Mouse (Mus musculus) left cerebral cortex, postnatal 25 days (tissue): ENCODE measurements around the gene Atp6v0e. TPM values are rescaled to one million over a fixed set of nuclear protein-coding genes. Genes with fewer than 3 reads are reported as not detected.
A peak's percentile ranks its signal among the peaks of the same experiment; 100 is the strongest.

Experiments
- DNase-seq, 2 experiments: peaks; one replicate each; pipeline ENCODE4 v3.0.0; 2022; ENCODE audit warnings: low spot score in 2 of 2, mixed read lengths in 1 of 2
- intact Hi-C: fragments of 180-260 bp; cut with DNase I; formaldehyde crosslinking; loops from one replicate; pipeline ENCODE4 v1.15.1; 2025
- total RNA-seq, 2 experiments: library from RNA; stranded (reverse); gene quantifications; 2 replicates each; pipeline ENCODE4 v1.2.3; 2021

Atp6v0e gene
- total RNA-seq: 10 to 100 TPM; 40.7 to 41.7 TPM

GRCm38 (mm10) chr17:26662978-26663683, at the start of gene Atp6v0e:
Gene Atp6v0e (plus strand): TSS chr17:26663231.
- peak; percentile 93 to 98 for DNase-seq
- intact Hi-C loops: loop anchor here (5.0 kb wide), 1 partner anchor 54 kb away; the partner anchor contains the start of gene Crebrf

DNA sequence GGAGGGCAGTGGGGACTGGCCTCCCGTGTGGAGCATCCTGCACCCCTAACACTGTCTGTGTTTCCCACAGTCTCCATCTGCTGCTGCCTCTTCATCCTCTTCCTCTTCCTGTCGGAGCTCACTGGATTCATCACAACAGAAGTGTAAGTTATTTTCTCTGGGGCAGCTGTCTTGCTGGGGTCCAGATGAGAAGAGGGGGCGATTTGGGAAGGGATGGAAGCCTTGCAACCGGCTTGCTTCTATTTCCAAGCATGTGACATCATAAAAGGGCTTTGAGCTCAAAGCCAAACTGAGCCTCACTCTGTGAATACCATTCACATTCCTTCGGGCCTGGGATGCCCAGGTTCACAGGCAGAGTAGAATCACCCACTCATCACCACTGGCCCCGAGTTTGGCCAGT, 48.7 kb upstream of the Atp6v0e start:
- intact Hi-C loops: no loop called here
- peak in 1 of 2 experiments; percentile 68 for DNase-seq

GRCm38 (mm10) chr17:26614708-26615486, 48.1 kb upstream of the Atp6v0e start:
- DNase-seq: no peak
- intact Hi-C loops: no loop called here

DNA sequence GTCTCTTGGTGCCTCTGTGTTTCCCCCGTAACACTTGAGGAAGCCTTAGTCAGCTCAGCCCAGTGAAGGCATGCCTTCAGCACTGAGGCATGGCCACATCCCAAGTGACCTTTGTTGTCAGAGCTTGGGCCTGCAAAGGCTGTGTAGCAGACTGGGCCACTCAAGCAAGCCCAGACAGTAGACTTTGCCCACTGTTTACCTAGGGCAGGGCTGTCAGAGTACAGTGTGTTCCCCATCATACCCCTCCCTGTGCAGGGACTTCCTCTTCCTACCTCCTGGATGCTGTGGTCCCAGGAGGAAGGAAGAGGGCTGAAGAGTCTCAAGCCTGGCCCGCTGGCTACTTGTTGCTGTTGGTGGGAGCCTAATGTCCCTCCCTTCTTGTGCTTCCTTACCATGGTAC, 46.3 kb upstream of the Atp6v0e start:
- intact Hi-C loops: no loop called here

DNA sequence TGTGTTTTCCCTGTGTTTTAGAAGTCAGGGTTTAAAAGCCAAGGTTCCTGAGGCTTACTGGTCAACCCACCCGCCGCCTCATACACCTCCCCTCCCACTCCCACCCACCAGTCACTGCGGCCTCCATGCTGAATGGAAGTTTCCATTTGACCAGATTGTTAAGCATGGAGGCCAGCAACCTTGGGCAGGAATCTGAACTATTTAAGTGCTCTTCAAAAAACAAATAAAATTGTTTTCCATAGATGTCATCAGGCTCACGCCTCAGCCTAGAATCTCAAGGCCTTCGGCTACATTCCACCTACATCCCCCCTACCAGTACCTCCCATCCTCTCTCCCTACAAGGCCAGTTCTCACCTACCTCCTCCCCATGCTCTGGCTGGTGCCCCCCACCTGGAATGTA, 44.5 kb upstream of the Atp6v0e start:
- DNase-seq: no peak
- intact Hi-C loops: no loop called here

More for the DNA sequence above, 46.3 kb upstream of the Atp6v0e start:
- no peak for DNase-seq

DNA sequence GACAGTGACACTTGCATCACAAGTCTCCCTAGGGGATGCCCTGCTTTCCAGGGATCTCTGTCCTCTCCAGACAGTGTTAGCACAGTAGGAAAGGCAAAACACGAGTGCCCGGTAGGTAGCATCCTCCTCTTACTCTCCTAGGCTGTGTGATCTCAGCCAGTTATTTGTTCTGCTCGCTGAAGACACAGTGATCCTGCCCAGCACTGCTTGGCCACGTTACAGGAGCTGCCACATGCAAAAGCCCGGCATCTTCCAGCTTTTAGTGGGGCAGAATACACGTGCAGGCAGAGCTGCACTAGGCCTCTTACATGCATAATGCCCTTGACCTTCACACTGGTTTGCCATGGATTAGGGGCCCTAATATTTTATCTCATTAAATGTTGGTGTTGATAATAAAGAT, 43.5 kb upstream of the Atp6v0e start:
- intact Hi-C loops: no loop called here
- no peak for DNase-seq

- intact Hi-C loops: no loop called here
- no peak for DNase-seq
Observed at GRCm38 (mm10) chr17:26620292-26620691, 42.7 kb upstream of the Atp6v0e start.

DNA sequence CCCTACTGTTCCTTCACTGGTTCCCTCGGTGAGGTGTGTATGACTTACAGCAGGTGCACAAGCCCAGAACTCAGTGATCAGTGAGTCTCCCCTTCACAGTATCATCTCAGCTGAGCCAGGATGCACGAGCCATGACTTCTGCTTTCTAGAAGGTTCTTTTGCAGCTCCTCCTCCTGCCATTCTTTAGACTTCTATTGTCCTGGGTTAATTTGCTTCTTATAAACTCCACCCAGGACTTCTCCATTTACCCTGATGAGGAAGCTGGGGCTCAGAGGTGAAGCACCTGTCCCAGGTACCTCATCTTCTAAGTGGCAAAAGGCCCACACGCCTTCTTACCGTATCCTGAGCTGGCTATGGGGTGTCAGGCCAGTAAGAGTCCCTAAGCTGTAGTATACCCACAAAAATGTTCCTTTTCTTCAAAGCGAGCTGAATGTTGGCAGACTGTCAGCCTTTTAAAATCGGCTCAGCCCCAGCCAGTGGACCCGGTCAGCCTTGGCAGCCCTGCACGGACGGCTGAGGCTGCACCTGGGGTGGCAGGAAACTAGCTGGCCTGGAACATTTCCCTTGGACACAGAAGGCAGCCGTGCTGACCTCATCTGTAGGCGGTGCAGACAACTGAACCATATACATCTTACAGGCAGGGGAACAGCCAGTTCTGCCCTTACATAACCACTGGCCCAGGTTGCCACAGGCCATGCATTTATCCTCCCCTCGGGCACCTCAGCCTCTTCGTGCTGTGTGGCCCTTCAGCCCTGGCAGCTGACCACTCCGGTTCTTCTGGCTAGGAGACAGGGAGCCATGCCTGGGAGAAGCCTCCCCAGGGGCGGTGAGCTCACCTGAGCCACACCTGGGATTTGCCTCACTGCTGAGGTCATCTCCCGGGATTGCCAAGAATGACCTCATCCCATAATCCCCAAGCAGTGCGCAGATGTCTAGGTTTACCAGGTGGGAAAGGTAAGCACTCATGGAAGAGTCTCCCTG, 42.0 kb upstream of the Atp6v0e start:
- intact Hi-C loops: no loop called here
- DNase-seq: peak in 1 of 2 experiments; percentile 73

- no peak for DNase-seq
- intact Hi-C loops: no loop called here
Observed at GRCm38 (mm10) chr17:26621912-26622311, 41.1 kb upstream of the Atp6v0e start.

DNA sequence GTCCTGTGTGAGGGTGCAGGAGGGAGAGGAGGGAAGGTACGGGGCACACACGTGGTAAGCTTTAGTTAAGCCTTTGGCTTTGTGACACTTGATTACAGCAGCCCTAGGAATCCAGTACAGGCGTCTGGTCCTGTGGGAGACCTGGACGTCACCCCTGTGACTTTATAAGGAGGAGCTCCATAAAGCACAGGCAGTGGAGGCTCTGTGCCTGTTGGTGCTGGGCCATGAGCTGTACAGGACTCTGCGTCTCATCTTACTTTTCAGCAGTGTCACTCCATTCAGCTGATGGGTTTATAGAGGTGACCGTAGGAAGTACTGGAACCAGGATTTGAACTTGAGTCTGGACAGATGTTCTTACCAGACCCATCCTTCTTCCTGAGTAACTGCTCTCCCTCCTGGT, 39.0 kb upstream of the Atp6v0e start:
- no peak for DNase-seq
- intact Hi-C loops: no loop called here

DNA sequence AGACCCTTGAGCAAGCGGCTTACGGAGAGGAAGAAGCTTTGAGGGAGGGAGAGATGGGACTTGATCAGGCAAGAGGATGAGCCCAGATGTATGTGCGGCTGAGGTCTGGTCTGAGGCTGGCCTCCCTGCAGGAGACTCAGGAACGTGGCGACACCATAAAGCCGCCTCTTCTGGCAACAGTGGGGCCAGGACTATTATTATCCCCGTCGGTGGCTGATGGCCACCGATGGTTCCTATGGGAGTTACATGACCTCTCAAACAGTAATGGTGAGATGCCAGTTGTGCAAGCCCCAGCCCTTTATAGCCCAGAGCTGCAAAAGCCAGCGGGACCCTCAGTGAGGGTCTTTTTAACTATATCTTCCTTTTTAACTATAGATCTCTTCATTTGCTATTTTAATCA, 38.0 kb upstream of the Atp6v0e start:
- intact Hi-C loops: no loop called here
- no peak for DNase-seq

DNA sequence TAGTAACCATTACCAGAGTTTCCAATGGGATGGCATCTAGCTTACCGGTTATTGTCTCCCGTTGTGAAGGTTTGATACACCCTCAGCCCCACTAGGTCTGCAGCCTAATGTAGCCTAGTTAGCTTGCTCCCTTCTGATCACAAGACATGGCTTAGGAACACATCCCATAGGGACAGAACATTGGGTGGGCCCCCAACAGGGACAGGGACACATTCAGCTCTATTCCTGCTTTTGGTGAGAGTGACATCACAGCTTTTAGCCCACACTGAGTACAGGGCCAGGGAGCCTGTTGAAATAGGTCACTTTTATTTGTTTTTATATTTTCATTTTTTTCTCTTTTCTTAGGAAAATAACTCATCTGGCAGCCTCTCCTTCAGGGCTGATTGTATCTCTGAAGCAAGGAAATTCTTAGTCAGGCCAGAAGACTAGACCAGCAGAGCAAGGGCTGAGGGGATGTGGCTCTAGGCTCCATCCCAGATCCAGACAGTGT, 37.5 kb upstream of the Atp6v0e start:
- DNase-seq: no peak
- intact Hi-C loops: no loop called here

DNA sequence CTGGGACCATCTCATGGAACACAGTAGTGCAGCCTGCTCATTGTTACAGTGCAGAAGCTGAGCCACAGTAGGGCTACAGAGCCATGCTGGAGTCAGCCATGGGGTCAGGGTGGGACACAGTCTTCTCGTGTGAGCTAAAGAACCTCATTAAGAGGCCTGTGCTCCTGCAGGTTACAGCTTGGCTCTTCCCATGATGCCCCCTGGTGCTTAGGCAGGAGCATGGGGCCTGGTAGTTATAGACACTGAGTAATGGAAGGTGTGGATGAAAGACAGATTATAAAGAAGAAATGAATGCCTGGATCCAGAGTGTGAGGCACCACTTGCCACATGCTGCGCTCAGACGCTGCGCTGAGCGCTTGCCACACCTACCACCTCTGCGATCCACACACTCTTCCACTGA, 34.6 kb upstream of the Atp6v0e start:
- intact Hi-C loops: no loop called here
- DNase-seq: no peak

DNA sequence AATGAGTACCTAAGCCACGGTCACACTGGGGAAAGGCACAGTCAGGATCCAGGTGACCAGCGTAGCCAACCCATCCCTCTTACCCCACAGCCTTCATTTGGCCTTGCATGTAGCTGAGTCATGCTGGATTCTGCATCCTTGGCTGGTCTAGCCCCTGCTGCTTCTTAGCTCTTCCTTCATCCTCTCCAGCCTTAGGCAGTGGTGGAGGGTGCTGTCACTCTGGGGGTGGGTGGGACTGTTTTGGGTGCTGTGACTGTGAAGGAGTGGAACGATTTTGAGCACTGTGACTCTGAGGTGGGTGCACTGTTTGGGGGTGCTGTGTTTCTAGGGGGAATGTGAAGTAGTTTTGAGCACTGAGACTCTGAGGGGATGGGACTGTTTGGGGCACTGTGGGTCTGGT, 34.1 kb upstream of the Atp6v0e start:
- intact Hi-C loops: no loop called here
- DNase-seq: peak in 1 of 2 experiments; percentile 65

GRCm38 (mm10) chr17:26631811-26632327, 31.2 kb upstream of the Atp6v0e start:
- intact Hi-C loops: loop anchor here (5.0 kb wide), 1 partner anchor 55 kb away; no protein-coding TSS in a partner anchor
- DNase-seq: peak; percentile 65 to 96

- intact Hi-C loops: loop anchor here (5.0 kb wide), 1 partner anchor 56 kb away; no protein-coding TSS in a partner anchor
- DNase-seq: no peak
Observed at GRCm38 (mm10) chr17:26633186-26633585, 29.8 kb upstream of the Atp6v0e start.

- intact Hi-C loops: loop anchor here (5.0 kb wide), 1 partner anchor 57 kb away; no protein-coding TSS in a partner anchor
Observed at GRCm38 (mm10) chr17:26633926-26634325, 29.1 kb upstream of the Atp6v0e start.

GRCm38 (mm10) chr17:26634539-26634938, 28.5 kb upstream of the Atp6v0e start:
- intact Hi-C loops: loop anchor here (5.0 kb wide), 1 partner anchor 57 kb away; no protein-coding TSS in a partner anchor
- DNase-seq: peak in 1 of 2 experiments; percentile 83

More at GRCm38 (mm10) chr17:26633926-26634325, 29.1 kb upstream of the Atp6v0e start:
- no peak for DNase-seq

DNA sequence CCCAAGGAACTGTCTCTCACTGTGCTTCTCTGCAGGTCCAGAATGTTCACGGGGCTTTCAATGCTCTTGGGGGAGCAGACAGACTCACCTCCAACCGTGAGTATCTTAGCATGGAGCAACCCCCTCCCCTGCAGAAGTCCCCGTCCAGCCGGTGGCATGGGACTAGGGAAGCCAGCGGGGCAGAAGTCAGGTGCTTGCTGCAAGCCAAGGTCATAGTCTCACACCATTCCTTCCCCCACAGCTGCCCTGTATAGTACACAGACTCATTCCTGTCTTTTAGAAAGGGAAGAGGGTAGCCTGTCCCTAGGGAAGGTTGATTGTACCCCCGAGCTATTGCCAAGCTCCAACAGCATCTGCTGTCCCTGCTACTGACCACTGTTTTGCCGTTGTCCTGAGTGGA, 27.1 kb upstream of the Atp6v0e start:
- intact Hi-C loops: no loop called here
- DNase-seq: no peak
